Mouse (Mus musculus) myocyte (in vitro differentiated cells): ENCODE results near the gene Tgfbr1.

Experiments used
- POLR2A ChIP-seq: IDR thresholded peaks from one replicate; pipeline ENCODE4 v1.6.1; 2011; ENCODE audit warnings: low read depth, mild to moderate bottlenecking, control low read depth, moderate library complexity; ENCODE audit not compliant: insufficient read length
- TCF12 ChIP-seq: IDR thresholded peaks from one replicate; pipeline ENCODE4 v1.6.1; 2011; ENCODE audit warnings: mild to moderate bottlenecking, control low read depth; ENCODE audit not compliant: poor library complexity, insufficient read depth, severe bottlenecking

- no peak for TF ChIP-seq POLR2A
- TF ChIP-seq TCF12, result no peak
These were observed 43.0 kb upstream of the Tgfbr1 start for GRCm38 (mm10) chr4:47309886-47310625.
